Mouse (Mus musculus) forebrain, embryonic 10.5 days (tissue): Measurements from ENCODE around the gene Crip1. TPM values are rescaled to one million over a fixed set of nuclear protein-coding genes. Genes with fewer than 3 reads are reported as not detected.
A peak's percentile ranks its signal among the peaks of the same experiment; 100 is the strongest.

Experiments
- DNase-seq: peaks from one replicate; pipeline ENCODE4 v3.0.0-alpha.2; 2017; ENCODE audit warnings: low spot score; ENCODE audit errors: extremely low spot score
- H3K27ac ChIP-seq: fragments of 300-500 bp; sonication (generic); 2 replicates; pipeline ENCODE4 v1.5.1; 2016; ENCODE audit warnings: mild to moderate bottlenecking
- H3K27me3 ChIP-seq: fragments of 300-500 bp; sonication (generic); 2 replicates; pipeline ENCODE4 v1.6.1; 2016; ENCODE audit warnings: mild to moderate bottlenecking; ENCODE audit not compliant: poor library complexity, severe bottlenecking
- H3K36me3 ChIP-seq: fragments of 300-500 bp; sonication (generic); replicated peaks from 2 replicates; pipeline ENCODE4 v1.6.1; 2016; ENCODE audit warnings: mild to moderate bottlenecking, moderate library complexity
- H3K4me1 ChIP-seq: fragments of 300-500 bp; sonication (generic); 2 replicates; pipeline ENCODE4 v1.6.1; 2016
- H3K4me3 ChIP-seq: fragments of 300-500 bp; sonication (generic); 2 replicates; pipeline ENCODE4 v1.5.1; 2016; ENCODE audit warnings: mild to moderate bottlenecking, moderate library complexity
- H3K9me3 ChIP-seq: fragments of 300-500 bp; sonication (generic); 2 replicates; pipeline ENCODE4 v1.6.1; 2016; ENCODE audit warnings: mild to moderate bottlenecking, moderate library complexity
- WGBS: fragments of 180-500 bp; shearing (Covaris S2); methylation state at CpG from one replicate; pipeline ENCODE4 v1.1.7; 2016; 5-methylcytosine and 5-hydroxymethylcytosine counted together
- polyA plus RNA-seq: library from polyadenylated mRNA; unstranded; fragments of >200 nt; fragmentation: Nextera tagmentation; extraction: Ambion mirVana; gene quantifications from 2 replicates; pipeline ENCODE4 v1.2.1, GENCODE M21; 2016

Crip1 gene
- polyA plus RNA-seq, 1 experiment from 2014 or later, result 59.2 TPM

DNA sequence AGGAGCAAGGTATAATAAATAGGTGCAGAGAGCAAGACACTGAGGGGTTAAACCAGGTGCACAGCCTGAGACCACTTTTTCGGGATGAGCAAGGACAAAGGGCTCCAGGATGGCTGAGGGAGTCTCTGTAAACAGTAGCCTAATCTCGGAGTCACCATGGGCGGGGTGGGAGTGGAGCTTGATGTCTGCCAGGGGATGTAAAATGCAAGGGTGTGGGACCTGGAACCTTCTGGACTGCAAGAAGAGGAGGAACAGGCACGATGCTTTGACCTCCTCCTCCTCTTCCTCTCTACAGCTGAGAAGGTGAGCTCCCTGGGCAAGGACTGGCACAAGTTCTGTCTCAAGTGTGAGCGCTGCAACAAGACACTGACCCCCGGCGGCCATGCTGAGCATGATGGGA is 3.0 kb upstream of the Crip1 start:
- peaks cover 38% of the 10 kb centered on the region for H3K36me3 ChIP-seq
- peaks cover 57% of the 10 kb centered on the region for H3K27me3 ChIP-seq
- H3K9me3 ChIP-seq, result no peaks in the 10 kb centered on the region
- 67% methylated on average over 7 of the region's 7 CpGs for WGBS
- H3K27ac ChIP-seq, result peak overlapping the region; percentile 92
- peaks cover 76% of the 10 kb centered on the region for H3K4me1 ChIP-seq
- peak overlapping the region; percentile 70; the same call in 1 of the 2 replicates for H3K4me3 ChIP-seq
- DNase-seq, result no peak

DNA sequence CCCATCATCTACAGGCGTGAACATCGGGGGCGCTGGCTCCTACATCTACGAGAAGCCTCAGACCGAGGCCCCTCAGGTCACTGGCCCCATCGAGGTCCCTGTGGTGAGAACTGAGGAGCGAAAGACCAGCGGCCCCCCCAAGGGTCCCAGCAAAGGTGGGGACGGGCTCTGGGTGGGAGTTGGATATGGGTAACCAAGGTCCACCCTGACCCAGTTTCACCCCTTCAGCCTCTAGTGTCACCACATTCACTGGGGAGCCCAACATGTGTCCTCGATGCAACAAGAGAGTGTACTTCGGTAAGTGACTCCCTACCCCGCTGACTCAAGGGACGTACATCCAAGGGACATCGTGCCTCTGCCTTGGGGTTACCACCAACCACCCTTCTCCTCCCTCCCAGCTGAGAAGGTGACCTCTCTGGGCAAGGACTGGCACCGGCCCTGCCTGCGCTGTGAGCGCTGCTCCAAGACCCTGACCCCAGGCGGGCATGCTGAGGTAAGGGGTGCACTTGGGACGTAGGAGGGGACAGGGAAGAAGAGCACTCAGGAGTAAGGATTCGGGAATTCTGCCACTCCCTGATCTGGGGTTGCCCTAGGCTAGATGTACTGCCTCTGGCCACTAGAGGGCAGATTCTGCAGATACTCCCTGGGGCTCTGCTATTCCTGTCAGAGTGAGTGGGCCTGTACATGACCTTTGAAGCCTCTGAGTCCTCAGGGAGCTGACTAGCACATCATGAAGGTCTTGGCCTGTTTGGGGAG is 1.9 kb upstream of the Crip1 start:
- Histone ChIP-seq H3K36me3 (peaks cover 28% of the 10 kb centered on the region), H3K27ac (no peak overlapping the region), H3K4me3 (no peak overlapping the region), H3K4me1 (peaks cover 76% of the 10 kb centered on the region), H3K9me3 (no peaks in the 10 kb centered on the region), H3K27me3 (peaks cover 67% of the 10 kb centered on the region)
- DNase-seq, result no peak
- 78% methylated on average over 20 of the region's 20 CpGs for WGBS

DNA sequence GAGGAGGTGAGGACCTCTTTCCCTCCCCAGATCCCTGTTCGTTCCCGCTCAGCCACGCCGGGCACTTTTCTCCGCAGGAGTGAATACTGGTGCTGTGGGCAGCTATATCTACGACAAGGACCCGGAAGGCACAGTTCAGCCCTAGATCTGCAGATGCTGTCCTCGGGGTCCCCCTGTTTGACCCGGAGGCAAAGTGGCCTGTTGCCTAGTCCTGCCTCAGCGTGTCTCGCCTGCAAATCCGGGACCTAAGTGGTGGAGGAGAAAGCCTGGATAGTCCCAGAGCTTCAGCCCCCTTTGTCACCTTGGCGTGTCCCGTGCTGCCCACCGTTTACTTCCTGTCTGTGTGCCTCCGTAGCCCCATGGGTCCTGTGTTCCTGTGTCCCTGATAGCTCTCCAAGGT is 1.2 kb upstream of the Crip1 start:
- Histone ChIP-seq H3K27me3 (peaks cover 74% of the 10 kb centered on the region), H3K9me3 (no peaks in the 10 kb centered on the region), H3K36me3 (peaks cover 28% of the 10 kb centered on the region), H3K27ac (no peak overlapping the region), H3K4me3 (no peak overlapping the region), H3K4me1 (peaks cover 72% of the 10 kb centered on the region)
- DNase-seq, result no peak
- 94% methylated on average over 16 of the region's 16 CpGs for WGBS

GRCm38 (mm10) chr12:113145591-113145990 is 525 bp upstream of the Crip1 start:
- DNase-seq, result no peak
- WGBS, result 85% methylated on average over 5 of the region's 5 CpGs
- Histone ChIP-seq H3K36me3 (peaks cover 28% of the 10 kb centered on the region), H3K4me1 (peaks cover 66% of the 10 kb centered on the region), H3K4me3 (no peak overlapping the region), H3K27me3 (peaks cover 79% of the 10 kb centered on the region), H3K9me3 (no peaks in the 10 kb centered on the region), H3K27ac (no peak overlapping the region)

GRCm38 (mm10) chr12:113147481-113147880 is 1.4 kb downstream of the Crip1 start:
- no peaks in the 10 kb centered on the region for H3K9me3 ChIP-seq
- H3K27me3 ChIP-seq, result peaks cover 78% of the 10 kb centered on the region
- peaks cover 65% of the 10 kb centered on the region for H3K4me1 ChIP-seq
- H3K36me3 ChIP-seq, result peaks cover 28% of the 10 kb centered on the region
- WGBS, result 89% methylated on average over 8 of the region's 8 CpGs
- no peak overlapping the region for H3K27ac ChIP-seq
- no peak for DNase-seq
- no peak overlapping the region for H3K4me3 ChIP-seq

DNA sequence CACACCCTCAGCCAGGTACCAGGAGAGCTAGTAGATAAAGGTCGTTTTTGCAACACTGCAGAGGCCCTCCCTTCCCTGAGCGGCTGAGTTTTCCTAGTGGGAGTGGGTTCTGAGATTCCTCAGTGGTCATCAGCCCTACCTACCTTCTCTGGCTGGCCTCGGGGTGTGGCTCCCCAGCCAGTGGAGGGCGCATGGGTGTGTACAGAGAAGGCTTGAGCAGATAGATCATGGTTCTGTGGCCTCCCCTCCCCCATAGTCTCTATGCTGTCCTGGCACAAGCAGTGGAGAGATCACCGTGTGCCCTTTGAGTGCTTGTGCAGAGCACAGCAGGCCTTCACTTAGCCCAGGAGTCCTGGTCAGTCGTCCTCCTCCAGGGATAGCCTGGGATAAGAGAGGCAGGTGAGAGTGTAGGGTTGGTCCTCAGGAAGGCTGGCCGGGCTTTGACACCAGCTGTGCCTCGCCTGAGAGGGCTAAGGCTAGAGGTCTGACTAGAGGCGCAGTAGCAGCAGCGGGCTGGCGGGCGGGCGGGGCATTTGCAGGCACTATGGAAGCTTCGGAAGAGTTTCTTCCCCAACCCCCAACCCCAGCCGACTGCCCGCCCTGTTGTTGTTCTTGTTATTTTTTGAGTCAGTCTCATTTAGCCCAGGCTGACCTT is 2.4 kb downstream of the Crip1 start:
- Histone ChIP-seq H3K9me3 (no peaks in the 10 kb centered on the region), H3K4me3 (no peak overlapping the region), H3K4me1 (peaks cover 57% of the 10 kb centered on the region), H3K27me3 (peaks cover 78% of the 10 kb centered on the region), H3K27ac (no peak overlapping the region), H3K36me3 (peaks cover 25% of the 10 kb centered on the region)
- DNase-seq, result no peak
- 34% methylated on average over 16 of the region's 16 CpGs for WGBS

- H3K4me1 ChIP-seq, result peaks cover 56% of the 10 kb centered on the region
- H3K4me3 ChIP-seq, result no peak overlapping the region
- DNase-seq, result no peak
- H3K27me3 ChIP-seq, result peaks cover 86% of the 10 kb centered on the region
- WGBS, result 76% methylated on average over 4 of the region's 4 CpGs
- H3K27ac ChIP-seq, result no peak overlapping the region
- peaks cover 16% of the 10 kb centered on the region for H3K36me3 ChIP-seq
- H3K9me3 ChIP-seq, result no peaks in the 10 kb centered on the region
Measured at GRCm38 (mm10) chr12:113149341-113149740, 3.2 kb downstream of the Crip1 start.

GRCm38 (mm10) chr12:113149896-113150295 is 3.8 kb downstream of the Crip1 start:
- H3K4me3 ChIP-seq, result no peak overlapping the region
- H3K27me3 ChIP-seq, result peaks cover 92% of the 10 kb centered on the region
- WGBS, result 73% methylated on average over 3 of the region's 3 CpGs
- no peak for DNase-seq
- peaks cover 11% of the 10 kb centered on the region for H3K36me3 ChIP-seq
- no peak overlapping the region for H3K27ac ChIP-seq
- peaks cover 59% of the 10 kb centered on the region for H3K4me1 ChIP-seq
- H3K9me3 ChIP-seq, result no peaks in the 10 kb centered on the region

DNA sequence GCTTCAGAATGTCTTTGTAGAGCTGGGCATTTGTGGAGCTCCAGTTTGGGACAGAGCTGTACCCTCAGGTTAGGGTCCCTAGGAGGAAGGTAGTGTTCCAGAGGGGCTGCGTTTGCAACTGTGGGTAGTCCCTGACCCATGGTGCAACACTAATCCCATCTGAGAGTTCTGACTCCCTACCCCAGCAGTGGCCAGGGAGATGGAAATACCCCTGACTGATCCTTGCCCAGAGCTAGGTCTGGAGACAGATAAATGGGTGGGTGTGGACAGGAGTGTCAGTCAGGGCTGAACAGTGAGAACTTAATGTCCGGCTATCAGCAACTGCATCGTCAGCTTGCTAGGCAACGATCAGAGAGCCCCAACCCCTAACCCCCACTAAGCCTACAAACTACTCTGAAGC is 4.5 kb downstream of the Crip1 start:
- 90% methylated on average over 4 of the region's 4 CpGs for WGBS
- peaks cover 94% of the 10 kb centered on the region for H3K27me3 ChIP-seq

GRCm38 (mm10) chr12:113151046-113151445 is 4.9 kb downstream of the Crip1 start:
- Histone ChIP-seq H3K9me3 (no peaks in the 10 kb centered on the region), H3K4me3 (no peak overlapping the region), H3K4me1 (peaks cover 63% of the 10 kb centered on the region), H3K36me3 (no peaks in the 10 kb centered on the region), H3K27ac (no peak overlapping the region), H3K27me3 (peaks cover 90% of the 10 kb centered on the region)
- 82% methylated on average over 8 of the region's 8 CpGs for WGBS
- DNase-seq, result no peak

More for the DNA sequence above, 4.5 kb downstream of the Crip1 start:
- Histone ChIP-seq H3K4me1 (peaks cover 65% of the 10 kb centered on the region), H3K9me3 (no peaks in the 10 kb centered on the region), H3K27ac (no peak overlapping the region), H3K36me3 (peaks cover 4% of the 10 kb centered on the region), H3K4me3 (no peak overlapping the region)
- DNase-seq, result no peak

- H3K4me1 ChIP-seq, result peaks cover 59% of the 10 kb centered on the region
- peak overlapping the region; percentile 78 for H3K27ac ChIP-seq
- no peaks in the 10 kb centered on the region for H3K36me3 ChIP-seq
- WGBS, result under 1% methylated on average over 36 of the region's 36 CpGs
- H3K4me3 ChIP-seq, result peak overlapping the region; percentile 63
- no peaks in the 10 kb centered on the region for H3K9me3 ChIP-seq
- peaks cover 83% of the 10 kb centered on the region for H3K27me3 ChIP-seq
- peak; percentile 58 for DNase-seq
Measured at GRCm38 (mm10) chr12:113151661-113152271, 5.7 kb downstream of the Crip1 start.

DNA sequence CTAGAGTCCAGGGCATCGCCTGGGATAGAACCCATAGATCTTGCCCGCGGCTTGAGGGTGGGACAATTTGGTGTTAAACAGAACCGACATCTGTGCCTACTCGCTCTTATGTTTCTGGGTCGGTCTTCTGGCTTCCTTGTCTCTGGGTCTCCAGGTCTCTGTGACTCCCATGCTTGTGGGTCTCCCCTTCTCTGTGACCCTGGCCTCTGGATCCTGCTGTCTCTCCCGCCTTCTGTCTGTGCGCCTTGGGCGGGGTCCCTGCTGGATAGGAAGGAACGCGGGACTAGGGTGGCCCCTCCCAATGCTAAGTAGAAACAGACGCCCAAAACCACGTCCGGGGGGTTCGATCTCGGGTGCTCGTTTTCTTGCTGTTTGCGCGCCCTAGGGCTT is 6.2 kb downstream of the Crip1 start:
- H3K9me3 ChIP-seq, result no peaks in the 10 kb centered on the region
- 23% methylated on average over 19 of the region's 19 CpGs for WGBS
- DNase-seq, result no peak
- peak overlapping the region; percentile 63 for H3K4me3 ChIP-seq
- peak overlapping the region; percentile 78 for H3K27ac ChIP-seq
- peaks cover 62% of the 10 kb centered on the region for H3K4me1 ChIP-seq
- peaks cover 78% of the 10 kb centered on the region for H3K27me3 ChIP-seq
- no peaks in the 10 kb centered on the region for H3K36me3 ChIP-seq

- H3K4me1 ChIP-seq, result peaks cover 64% of the 10 kb centered on the region
- no peak overlapping the region for H3K27ac ChIP-seq
- no peaks in the 10 kb centered on the region for H3K9me3 ChIP-seq
- no peak for DNase-seq
- H3K36me3 ChIP-seq, result peaks cover 6% of the 10 kb centered on the region
- H3K27me3 ChIP-seq, result peaks cover 70% of the 10 kb centered on the region
- WGBS, result 84% methylated on average over 6 of the region's 6 CpGs
- no peak overlapping the region for H3K4me3 ChIP-seq
Measured at GRCm38 (mm10) chr12:113152991-113153525, 6.9 kb downstream of the Crip1 start.
